Mouse (Mus musculus) CH12.LX (cell line): ENCODE results near the gene Apopt1. TPM values are rescaled to one million over a fixed set of nuclear protein-coding genes. Genes with fewer than 3 reads are reported as not detected.

Experiments used
- DNase-seq: peaks from one replicate; pipeline ENCODE4 v3.0.0-alpha.2; 2013; ENCODE audit errors: extremely low read depth
- H3K27ac ChIP-seq: 2 replicates; pipeline ENCODE4 v1.5.1; 2012; ENCODE audit warnings: low read depth, mild to moderate bottlenecking, control low read depth, moderate library complexity; ENCODE audit not compliant: insufficient read depth
- H3K27me3 ChIP-seq: replicated peaks from 2 replicates; pipeline ENCODE3; 2012; ENCODE audit warnings: inconsistent platforms
- H3K36me3 ChIP-seq, 2 experiments: replicated peaks in 1 of 2; 2 replicates each; pipeline versions ENCODE3 to v1.6.1; 2012; ENCODE audit warnings: inconsistent platforms in 1 of 2, low read length in 1 of 2, mild to moderate bottlenecking in 1 of 2, mixed read lengths in 1 of 2, moderate library complexity in 1 of 2; ENCODE audit not compliant: control insufficient read depth in 1 of 2, insufficient read depth in 1 of 2
- H3K4me1 ChIP-seq, 2 experiments: 2 replicates each; pipeline ENCODE4 v1.6.1; 2012; ENCODE audit warnings: inconsistent platforms in 1 of 2, moderate library complexity in 1 of 2; ENCODE audit not compliant: insufficient read depth in 2 of 2, control insufficient read depth in 1 of 2
- H3K4me2 ChIP-seq: 2 replicates; pipeline ENCODE4 v1.6.1; 2012; ENCODE audit warnings: low read depth, mild to moderate bottlenecking, control low read depth; ENCODE audit not compliant: poor library complexity, insufficient read depth, severe bottlenecking
- H3K4me3 ChIP-seq, 3 experiments: fragments of 150-350 bp in 1 of 3; sonication (generic) in 1 of 3; replicated peaks in 1 of 3; 2 replicates each; pipeline versions ENCODE3 to v1.5.1; 2011 to 2012; ENCODE audit warnings: low read depth in 2 of 3, low read length in 2 of 3, mild to moderate bottlenecking in 2 of 3, moderate library complexity in 2 of 3, control low read depth in 1 of 3, improper control_type of control experiment in 1 of 3, inconsistent platforms in 1 of 3, mixed read lengths in 1 of 3; ENCODE audit not compliant: poor library complexity in 1 of 3
- H3K79me2 ChIP-seq: replicated peaks from 2 replicates; pipeline ENCODE4 v1.6.1; 2012; ENCODE audit warnings: mild to moderate bottlenecking, moderate library complexity; ENCODE audit not compliant: control insufficient read depth, poor library complexity, insufficient read depth, severe bottlenecking; ENCODE audit errors: extremely low read depth
- H3K9ac ChIP-seq: 2 replicates; pipeline ENCODE4 v1.6.1; 2012; ENCODE audit warnings: low read depth, mild to moderate bottlenecking, control low read depth, moderate library complexity; ENCODE audit not compliant: insufficient read depth
- H3K9me3 ChIP-seq: replicated peaks from 2 replicates; pipeline ENCODE3; 2012; ENCODE audit warnings: low read length, inconsistent platforms, mixed read lengths
- BHLHE40 ChIP-seq: IDR thresholded peaks from 2 replicates; pipeline ENCODE4 v1.6.1; 2011; ENCODE audit warnings: mild to moderate bottlenecking, low read depth, low read length, improper control_type of control experiment
- CHD2 ChIP-seq: IDR thresholded peaks from 2 replicates; pipeline ENCODE4 v1.6.1; 2011; ENCODE audit warnings: low read length, improper control_type of control experiment
- CTCF ChIP-seq, 2 experiments: IDR thresholded peaks in 1 of 2; conservative IDR thresholded peaks in 1 of 2; 2 replicates each; pipeline ENCODE4 v1.5.1; 2011 to 2012; ENCODE audit warnings: low read depth in 2 of 2, low read length in 2 of 2, improper control_type of control experiment in 1 of 2, inconsistent platforms in 1 of 2, mild to moderate bottlenecking in 1 of 2, moderate library complexity in 1 of 2
- KAT2A ChIP-seq: IDR thresholded peaks from 2 replicates; pipeline ENCODE4 v1.6.1; 2012; ENCODE audit warnings: low read length, improper control_type of control experiment, inconsistent platforms; ENCODE audit not compliant: insufficient replicate concordance
- MAFK ChIP-seq: IDR thresholded peaks from 2 replicates; pipeline ENCODE4 v1.6.1; 2011; ENCODE audit warnings: low read length, improper control_type of control experiment; ENCODE audit not compliant: insufficient replicate concordance
- MEF2A ChIP-seq: IDR thresholded peaks from 2 replicates; pipeline ENCODE4 v1.6.1; 2014; ENCODE audit warnings: low read depth, mild to moderate bottlenecking, inconsistent platforms, low read length, improper control_type of control experiment, borderline replicate concordance
- MXI1 ChIP-seq: IDR thresholded peaks from 2 replicates; pipeline ENCODE4 v1.6.1; 2011; ENCODE audit warnings: mild to moderate bottlenecking, low read depth, low read length, improper control_type of control experiment
- POLR2A ChIP-seq: IDR thresholded peaks from 2 replicates; pipeline ENCODE4 v1.6.1; 2011; ENCODE audit warnings: low read depth, mild to moderate bottlenecking, improper control_type of control experiment, low read length
- RAD21 ChIP-seq: IDR thresholded peaks from 2 replicates; pipeline ENCODE4 v1.6.1; 2011; ENCODE audit warnings: low read depth, mild to moderate bottlenecking, low read length, improper control_type of control experiment, moderate library complexity
- RCOR1 ChIP-seq: conservative IDR thresholded peaks from 2 replicates; pipeline ENCODE4 v1.6.1; 2012; ENCODE audit warnings: low read depth, mild to moderate bottlenecking, inconsistent platforms, low read length, improper control_type of control experiment
- TBP ChIP-seq: conservative IDR thresholded peaks from 2 replicates; pipeline ENCODE4 v1.6.1; 2011; ENCODE audit warnings: low read depth, low read length, improper control_type of control experiment
- TCF12 ChIP-seq: IDR thresholded peaks from 2 replicates; pipeline ENCODE4 v1.6.1; 2014; ENCODE audit warnings: low read depth, mild to moderate bottlenecking, inconsistent platforms, low read length, improper control_type of control experiment
- UBTF ChIP-seq: IDR thresholded peaks from 2 replicates; pipeline ENCODE4 v1.6.1; 2012; ENCODE audit warnings: low read depth, mild to moderate bottlenecking, inconsistent platforms, low read length, improper control_type of control experiment, moderate library complexity
- USF2 ChIP-seq: conservative IDR thresholded peaks from 2 replicates; pipeline ENCODE4 v1.6.1; 2011; ENCODE audit warnings: low read depth, low read length, improper control_type of control experiment
- ZKSCAN1 ChIP-seq: IDR thresholded peaks from 2 replicates; pipeline ENCODE4 v1.6.1; 2012; ENCODE audit warnings: low read depth, inconsistent platforms, low read length, improper control_type of control experiment, borderline replicate concordance
- ZNF384 ChIP-seq: IDR thresholded peaks from 2 replicates; pipeline ENCODE4 v1.6.1; 2012; ENCODE audit warnings: low read depth, low read length, improper control_type of control experiment, inconsistent platforms
- dilution Hi-C: fragments of 300-500 bp; cut with MboI; formaldehyde crosslinking; loops from 2 replicates; pipeline ENCODE4 v1.14.3; 2020; ENCODE audit warnings: low sequenced_read_pairs; ENCODE audit not compliant: extremely low pct_unique_long_range_greater_than_20kb, extremely low pct_ligation_motif_present
- in situ Hi-C: fragments of 300-500 bp; cut with MboI; formaldehyde crosslinking; loops from 3 replicates; pipeline ENCODE4 v1.14.3; 2019; ENCODE audit warnings: low sequenced_read_pairs, low pct_ligation_motif_present, low pct_unique_long_range_greater_than_20kb, mixed read lengths
- polyA plus RNA-seq: library from polyadenylated mRNA; unstranded; fragments of >175 nt; gene quantifications from 2 replicates; pipeline ENCODE4 v1.2.1, GENCODE M21; 2012; ENCODE audit warnings: low read depth; ENCODE audit not compliant: insufficient read length
- total RNA-seq, 2 experiments: library from RNA; depleted of rRNA; stranded (reverse); fragments of 300-350 nt in 1 of 2; fragments of >200 nt in 1 of 2; gene quantifications; 2 replicates each; pipeline ENCODE4 v1.2.3; 2012 to 2014

Gene Apopt1
- total and polyA plus RNA-seq, 3 experiments, result 36.0 to 49.1 (median 43.6) TPM

- H3K27ac ChIP-seq, result no peak overlapping the region
- H3K27me3 ChIP-seq, result no peaks in the 10 kb centered on the region
- peaks cover 0 to 19% of the 10 kb centered on the region in 2 experiments; a peak in 2 of 4 replicates for H3K4me1 ChIP-seq
- dilution Hi-C loops (no loop called here), in situ Hi-C loops (no loop called here)
- DNase-seq, result no peak
- H3K36me3 ChIP-seq, result peaks cover 13 to 29% of the 10 kb centered on the region in 2 experiments
- no peak overlapping the region for H3K4me3 ChIP-seq
- TF ChIP-seq RAD21 (no peak), KAT2A (no peak), TCF12 (no peak), POLR2A (no peak), CHD2 (no peak), MAFK (no peak), TBP (no peak), UBTF (no peak), CTCF (conservative IDR thresholded peaks at IDR 0.05 in 1 of 2, IDR thresholded peaks at IDR 0.05 in 1 of 2; ENCODE audit: low read depth in 2 of 2, low read length in 2 of 2) (no peak), ZNF384 (no peak), ZKSCAN1 (no peak)
- H3K9me3 ChIP-seq, result no peaks in the 10 kb centered on the region
- H3K4me2 ChIP-seq, result no peak overlapping the region
- no peaks in the 10 kb centered on the region for H3K79me2 ChIP-seq
- no peak overlapping the region for H3K9ac ChIP-seq
Observed at GRCm38 (mm10) chr12:111688069-111688428, 25.0 kb upstream of the Apopt1 start.

DNA sequence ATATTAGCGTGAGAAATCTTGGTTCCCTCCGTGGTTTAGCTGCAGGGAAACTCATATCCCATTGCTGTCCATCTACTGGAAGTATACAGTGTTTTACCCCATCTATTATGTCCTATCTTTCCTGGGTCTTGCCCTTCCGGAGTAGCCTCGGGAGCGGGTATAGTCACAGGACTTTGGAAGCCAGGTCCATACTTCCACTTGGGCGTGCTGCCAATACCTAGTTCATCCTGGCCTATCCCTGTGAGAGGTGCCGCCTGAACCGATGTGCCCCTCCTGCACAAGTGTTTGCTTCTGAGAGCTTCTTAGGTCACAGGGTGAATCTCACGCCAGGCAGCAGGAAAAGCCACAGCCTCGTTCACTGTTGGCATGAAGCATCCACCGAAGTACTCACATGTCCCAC is 23.6 kb upstream of the Apopt1 start:
- H3K9ac ChIP-seq, result no peak overlapping the region
- no peak overlapping the region for H3K4me2 ChIP-seq
- no peaks in the 10 kb centered on the region for H3K79me2 ChIP-seq
- H3K4me3 ChIP-seq, result no peak overlapping the region
- H3K27ac ChIP-seq, result no peak overlapping the region
- TF ChIP-seq RCOR1 (no peak), MXI1 (no peak), UBTF (no peak), MEF2A (no peak), USF2 (no peak), BHLHE40 (no peak), ZNF384 (no peak)
- H3K27me3 ChIP-seq, result no peaks in the 10 kb centered on the region
- no peaks in the 10 kb centered on the region for H3K9me3 ChIP-seq
- DNase-seq, result no peak
- peaks cover 0 to 16% of the 10 kb centered on the region in 2 experiments for H3K36me3 ChIP-seq
- dilution Hi-C loops, result no loop called here
- H3K4me1 ChIP-seq, result peaks cover 8 to 23% of the 10 kb centered on the region in 2 experiments
- in situ Hi-C loops, result no loop called here
